Mouse (Mus musculus) spleen, adult 2 months (tissue): ENCODE data around the gene Abo. TPM values are rescaled to one million over a fixed set of nuclear protein-coding genes. Genes with fewer than 3 reads are reported as not detected.
A peak's percentile ranks its signal among the peaks of the same experiment; 100 is the strongest.
"Not testable (repeated sequence)": the region's sequence is repeated elsewhere in the genome, so short reads cannot be mapped to it uniquely, and the experiment has no call there.

Experiments used
- DNase-seq, 2 experiments: peaks; one replicate each; pipeline versions ENCODE4 v3.0.0 to v3.0.0-alpha.2; 2012 to 2021; ENCODE audit warnings: low spot score in 2 of 2, low read depth in 1 of 2
- H3K27ac ChIP-seq: fragments of 200-500 bp; 2 replicates; pipeline ENCODE4 v1.5.1; 2012; ENCODE audit warnings: low read length, inconsistent platforms; ENCODE audit not compliant: insufficient read depth
- H3K27me3 ChIP-seq: fragments of 200-500 bp; 2 replicates; pipeline ENCODE4 v1.6.1; 2012; ENCODE audit warnings: mild to moderate bottlenecking, moderate library complexity, low read length, inconsistent platforms; ENCODE audit not compliant: control insufficient read depth, insufficient read depth
- H3K36me3 ChIP-seq: fragments of 200-500 bp; 2 replicates; pipeline ENCODE4 v1.6.1; 2012; ENCODE audit warnings: mild to moderate bottlenecking, low read length, inconsistent platforms; ENCODE audit not compliant: control insufficient read depth, insufficient read depth
- H3K4me1 ChIP-seq: fragments of 200-500 bp; 2 replicates; pipeline ENCODE4 v1.6.1; 2011; ENCODE audit warnings: inconsistent platforms; ENCODE audit not compliant: control insufficient read depth, insufficient read depth, insufficient read length
- H3K4me3 ChIP-seq: fragments of 200-500 bp; 2 replicates; pipeline ENCODE4 v1.5.1; 2011; ENCODE audit warnings: mild to moderate bottlenecking, inconsistent platforms; ENCODE audit not compliant: insufficient read depth, insufficient read length; ENCODE audit errors: extremely low read depth
- CTCF ChIP-seq: fragments of 200-500 bp; IDR thresholded peaks from 2 replicates; pipeline ENCODE4 v1.5.1; 2011; ENCODE audit warnings: mild to moderate bottlenecking, inconsistent platforms; ENCODE audit not compliant: insufficient read depth, insufficient read length, insufficient replicate concordance; ENCODE audit errors: extremely low read depth
- POLR2A ChIP-seq: fragments of 200-500 bp; IDR thresholded peaks from 2 replicates; pipeline ENCODE4 v1.6.1; 2011; ENCODE audit warnings: low read depth, low read length, inconsistent platforms
- WGBS: fragments of 180-500 bp; shearing (Covaris S2); methylation state at CpG from one replicate; pipeline ENCODE4 v1.1.7; 2018; 5-methylcytosine and 5-hydroxymethylcytosine counted together
- polyA plus RNA-seq: library from polyadenylated mRNA; depleted of rRNA; stranded (reverse); fragments of >200 nt; gene quantifications from 2 replicates; pipeline ENCODE4 v1.2.3, GENCODE M21; 2012

Gene Abo
- polyA plus RNA-seq, 1 experiment = not detected

- no peak for TF ChIP-seq CTCF
- no peak for TF ChIP-seq POLR2A
- no peak for DNase-seq
- peaks cover 7% of the 10 kb centered on the region; the same call in 1 of the 2 replicates for H3K4me1 ChIP-seq
- peak overlapping the region; percentile 74 for H3K27ac ChIP-seq
- H3K27me3 ChIP-seq = no peaks in the 10 kb centered on the region
- 7% methylated on average over 7 of the region's 7 CpGs for WGBS
- peak overlapping the region; percentile 75 for H3K4me3 ChIP-seq
- peaks cover 15% of the 10 kb centered on the region for H3K36me3 ChIP-seq
Observed at GRCm38 (mm10) chr2:26903311-26903710, 38.5 kb upstream of the Abo start.

- peak; percentile 88 to 97 for DNase-seq
- H3K27me3 ChIP-seq = no peaks in the 10 kb centered on the region
- H3K36me3 ChIP-seq = peaks cover 19% of the 10 kb centered on the region
- TF ChIP-seq POLR2A (peak; percentile 22; the same call in 1 of the 2 replicates), CTCF (no peak)
- peak within 1 kb of the TSS; percentile 74 for H3K27ac ChIP-seq
- under 1% methylated on average over 41 of the region's 41 CpGs for WGBS
- peak within 1 kb of the TSS; percentile 75 for H3K4me3 ChIP-seq
- H3K4me1 ChIP-seq = peaks cover 7% of the 10 kb centered on the region; the same call in 1 of the 2 replicates
Observed at GRCm38 (mm10) chr2:26902467-26903220, 37.9 kb upstream of the Abo start, which contains the start of gene Surf6. TSS of gene Surf6 (minus strand) at chr2:26902879.

GRCm38 (mm10) chr2:26901834-26902400 lies 37.1 kb upstream of the Abo start:
- no peak for DNase-seq
- Histone ChIP-seq H3K36me3 (peaks cover 22% of the 10 kb centered on the region), H3K27ac (no peak overlapping the region; the same call in 1 of the 2 replicates), H3K4me1 (peaks cover 7% of the 10 kb centered on the region; the same call in 1 of the 2 replicates), H3K4me3 (peak overlapping the region; percentile 75; the same call in 1 of the 2 replicates), H3K27me3 (no peaks in the 10 kb centered on the region)
- TF ChIP-seq CTCF (no peak), POLR2A (no peak)
- WGBS = 4% methylated on average over 7 of the region's 7 CpGs

- Histone ChIP-seq H3K27me3 (no peaks in the 10 kb centered on the region), H3K36me3 (peaks cover 23% of the 10 kb centered on the region), H3K27ac (no peak overlapping the region), H3K4me3 (no peak overlapping the region), H3K4me1 (peaks cover 7% of the 10 kb centered on the region; the same call in 1 of the 2 replicates)
- TF ChIP-seq POLR2A (no peak), CTCF (no peak)
- WGBS = 53% methylated on average over 1 of the region's 1 CpGs
- no peak for DNase-seq
Observed at GRCm38 (mm10) chr2:26900731-26901130, 36.0 kb upstream of the Abo start.

- Histone ChIP-seq H3K36me3 (peaks cover 49% of the 10 kb centered on the region), H3K4me1 (no peaks in the 10 kb centered on the region), H3K27ac (no peak overlapping the region), H3K27me3 (no peaks in the 10 kb centered on the region), H3K4me3 (no peak overlapping the region)
- WGBS = 87% methylated on average over 4 of the region's 4 CpGs
- DNase-seq = no peak
- TF ChIP-seq CTCF (no peak), POLR2A (no peak)
Observed at GRCm38 (mm10) chr2:26895898-26896297, 31.1 kb upstream of the Abo start.

- not testable (repeated sequence) for H3K36me3 ChIP-seq, DNase-seq, H3K27ac ChIP-seq, H3K4me3 ChIP-seq, H3K4me1 ChIP-seq, H3K27me3 ChIP-seq
- 84% methylated on average over 4 of the region's 4 CpGs for WGBS
Observed at GRCm38 (mm10) chr2:26886170-26886569, 21.4 kb upstream of the Abo start.

GRCm38 (mm10) chr2:26885541-26885940 lies 20.8 kb upstream of the Abo start:
- 96% methylated on average over 2 of the region's 2 CpGs for WGBS
- H3K27me3 ChIP-seq, H3K4me3 ChIP-seq, H3K36me3 ChIP-seq, H3K4me1 ChIP-seq, H3K27ac ChIP-seq, DNase-seq: not testable (repeated sequence)
